Mouse (Mus musculus): ENCODE measurements around the gene Recql5. TPM values are rescaled to one million over a fixed set of nuclear protein-coding genes. Genes with fewer than 3 reads are reported as not detected.

The Recql5 gene
- polyA plus RNA-seq, 1 experiment from 2014 or later: 9.1 TPM

- Histone ChIP-seq H3K4me3 (peak overlapping the region; percentile 90), H3K4me1 (replicated peaks) (peaks cover 19% of the 10 kb centered on the region), H3K9ac (peak overlapping the region; percentile 72), H3K27me3 (no peaks in the 10 kb centered on the region), H3K36me3 (peaks cover 29% of the 10 kb centered on the region), H3K9me3 (replicated peaks) (no peaks in the 10 kb centered on the region), H3K4me2 (peak overlapping the region; percentile 86), H3K27ac (peak overlapping the region; percentile 43; the same call in 1 of the 2 replicates)
- WGBS: under 1% methylated on average over 16 of the region's 16 CpGs
- ATAC-seq (replicated peaks; ENCODE audit: insufficient number of reproducible peaks, insufficient read depth, low FRiP score, low read depth): peak; percentile 25
These were observed 452 bp upstream of the Recql5 start for GRCm38 (mm10) chr11:115933747-115934110.

- Histone ChIP-seq H3K9me3 (replicated peaks) (no peaks in the 10 kb centered on the region), H3K27me3 (no peaks in the 10 kb centered on the region), H3K4me1 (replicated peaks) (peaks cover 19% of the 10 kb centered on the region), H3K4me3 (no peak overlapping the region), H3K9ac (no peak overlapping the region), H3K36me3 (peaks cover 9% of the 10 kb centered on the region; the same call in 1 of the 2 replicates), H3K27ac (no peak overlapping the region), H3K4me2 (no peak overlapping the region)
- no peak for ATAC-seq (replicated peaks; ENCODE audit: insufficient number of reproducible peaks, insufficient read depth, low FRiP score, low read depth)
- 55% methylated on average over 3 of the region's 3 CpGs for WGBS
These were observed 2.0 kb downstream of the Recql5 start for GRCm38 (mm10) chr11:115931235-115931634.

GRCm38 (mm10) chr11:115929818-115930217 lies 3.5 kb downstream of the Recql5 start:
- 61% methylated on average over 3 of the region's 3 CpGs for WGBS
- peaks cover 18% of the 10 kb centered on the region for H3K4me1 ChIP-seq (replicated peaks)
- no peak overlapping the region for H3K9ac ChIP-seq
- H3K36me3 ChIP-seq: peaks cover 6% of the 10 kb centered on the region; the same call in 1 of the 2 replicates
- no peaks in the 10 kb centered on the region for H3K27me3 ChIP-seq
- no peak overlapping the region for H3K4me3 ChIP-seq
- no peak for ATAC-seq (replicated peaks; ENCODE audit: insufficient number of reproducible peaks, insufficient read depth, low FRiP score, low read depth)
- no peak overlapping the region for H3K4me2 ChIP-seq
- no peak overlapping the region for H3K27ac ChIP-seq
- H3K9me3 ChIP-seq (replicated peaks): no peaks in the 10 kb centered on the region

GRCm38 (mm10) chr11:115929031-115929430 lies 4.2 kb downstream of the Recql5 start:
- no peak for ATAC-seq (replicated peaks; ENCODE audit: insufficient number of reproducible peaks, insufficient read depth, low FRiP score, low read depth)
- Histone ChIP-seq H3K36me3 (peaks cover 6% of the 10 kb centered on the region; the same call in 1 of the 2 replicates), H3K4me2 (no peak overlapping the region), H3K4me3 (no peak overlapping the region), H3K9me3 (replicated peaks) (no peaks in the 10 kb centered on the region), H3K27ac (no peak overlapping the region), H3K4me1 (replicated peaks) (peaks cover 10% of the 10 kb centered on the region), H3K27me3 (no peaks in the 10 kb centered on the region), H3K9ac (no peak overlapping the region)
- WGBS: 87% methylated on average over 8 of the region's 8 CpGs

- Histone ChIP-seq H3K4me2 (no peak overlapping the region), H3K9me3 (replicated peaks) (no peaks in the 10 kb centered on the region), H3K27ac (no peak overlapping the region), H3K36me3 (peaks cover 20% of the 10 kb centered on the region), H3K4me3 (no peak overlapping the region), H3K27me3 (no peaks in the 10 kb centered on the region), H3K9ac (no peak overlapping the region), H3K4me1 (replicated peaks) (no peaks in the 10 kb centered on the region)
- 91% methylated on average over 1 of the region's 1 CpGs for WGBS
- no peak for ATAC-seq (replicated peaks; ENCODE audit: insufficient number of reproducible peaks, insufficient read depth, low FRiP score, low read depth)
These were observed 11.3 kb downstream of the Recql5 start for GRCm38 (mm10) chr11:115921986-115922385.

- H3K27ac ChIP-seq: no peak overlapping the region
- no peak for ATAC-seq (replicated peaks; ENCODE audit: insufficient number of reproducible peaks, insufficient read depth, low FRiP score, low read depth)
- H3K4me3 ChIP-seq: no peak overlapping the region
- H3K4me1 ChIP-seq (replicated peaks): no peaks in the 10 kb centered on the region
- H3K27me3 ChIP-seq: no peaks in the 10 kb centered on the region
- no peak overlapping the region for H3K4me2 ChIP-seq
- no peak overlapping the region for H3K9ac ChIP-seq
- WGBS: 42% methylated on average over 6 of the region's 6 CpGs
- H3K36me3 ChIP-seq: peaks cover 21% of the 10 kb centered on the region
- no peaks in the 10 kb centered on the region for H3K9me3 ChIP-seq (replicated peaks)
These were observed 13.0 kb downstream of the Recql5 start for GRCm38 (mm10) chr11:115920110-115920818.

- no peak overlapping the region for H3K27ac ChIP-seq
- no peak for ATAC-seq (replicated peaks; ENCODE audit: insufficient number of reproducible peaks, insufficient read depth, low FRiP score, low read depth)
- H3K4me1 ChIP-seq (replicated peaks): no peaks in the 10 kb centered on the region
- no peaks in the 10 kb centered on the region for H3K27me3 ChIP-seq
- H3K9me3 ChIP-seq (replicated peaks): no peaks in the 10 kb centered on the region
- WGBS: 84% methylated on average over 5 of the region's 5 CpGs
- H3K4me3 ChIP-seq: no peak overlapping the region
- H3K36me3 ChIP-seq: peaks cover 19% of the 10 kb centered on the region
- H3K4me2 ChIP-seq: no peak overlapping the region
- H3K9ac ChIP-seq: no peak overlapping the region
These were observed 14.2 kb downstream of the Recql5 start for GRCm38 (mm10) chr11:115919073-115919472.

GRCm38 (mm10) chr11:115918637-115919036 lies 14.6 kb downstream of the Recql5 start:
- no peaks in the 10 kb centered on the region for H3K9me3 ChIP-seq (replicated peaks)
- no peak overlapping the region for H3K4me3 ChIP-seq
- WGBS: 82% methylated on average over 5 of the region's 5 CpGs
- H3K27ac ChIP-seq: no peak overlapping the region
- no peak for ATAC-seq (replicated peaks; ENCODE audit: insufficient number of reproducible peaks, insufficient read depth, low FRiP score, low read depth)
- H3K27me3 ChIP-seq: no peaks in the 10 kb centered on the region
- H3K36me3 ChIP-seq: peaks cover 16% of the 10 kb centered on the region
- no peak overlapping the region for H3K9ac ChIP-seq
- no peaks in the 10 kb centered on the region for H3K4me1 ChIP-seq (replicated peaks)
- H3K4me2 ChIP-seq: no peak overlapping the region

- Histone ChIP-seq H3K4me1 (replicated peaks) (peaks cover 6% of the 10 kb centered on the region), H3K9ac (no peak overlapping the region), H3K9me3 (replicated peaks) (no peaks in the 10 kb centered on the region), H3K27me3 (no peaks in the 10 kb centered on the region), H3K27ac (no peak overlapping the region), H3K4me2 (no peak overlapping the region), H3K36me3 (peaks cover 5% of the 10 kb centered on the region), H3K4me3 (no peak overlapping the region)
- ATAC-seq (replicated peaks; ENCODE audit: insufficient number of reproducible peaks, insufficient read depth, low FRiP score, low read depth): no peak
- WGBS: 89% methylated on average over 4 of the region's 4 CpGs
These were observed 16.7 kb downstream of the Recql5 start for GRCm38 (mm10) chr11:115916579-115916978.

GRCm38 (mm10) chr11:115911632-115912376 lies 21.5 kb downstream of the Recql5 start, which contains the start of gene Smim6:
Gene Smim6 (plus strand): TSS chr11:115912017.
- Histone ChIP-seq H3K4me2 (0 out of 2 replicates have a peak within 1 kb of the TSS, but pooled peaks have one; percentile 9), H3K9me3 (replicated peaks) (no peaks in the 10 kb centered on the region), H3K4me1 (replicated peaks) (peaks cover 10% of the 10 kb centered on the region), H3K27ac (peak within 1 kb of the TSS; percentile 43; the same call in 1 of the 2 replicates), H3K4me3 (no peak within 1 kb of the TSS), H3K27me3 (no peaks in the 10 kb centered on the region), H3K9ac (no peak within 1 kb of the TSS), H3K36me3 (peaks cover 12% of the 10 kb centered on the region)
- peak; percentile 48; the same call in 1 of the 2 replicates for ATAC-seq (replicated peaks; ENCODE audit: insufficient number of reproducible peaks, insufficient read depth, low FRiP score, low read depth)
- WGBS: 76% methylated on average over 11 of the region's 11 CpGs

- Histone ChIP-seq H3K4me2 (no peak overlapping the region), H3K27ac (peak overlapping the region; percentile 43; the same call in 1 of the 2 replicates), H3K4me3 (no peak overlapping the region), H3K4me1 (replicated peaks) (peaks cover 12% of the 10 kb centered on the region), H3K36me3 (peaks cover 14% of the 10 kb centered on the region), H3K9me3 (replicated peaks) (no peaks in the 10 kb centered on the region), H3K9ac (no peak overlapping the region), H3K27me3 (no peaks in the 10 kb centered on the region)
- 68% methylated on average over 5 of the region's 5 CpGs for WGBS
- ATAC-seq (replicated peaks; ENCODE audit: insufficient number of reproducible peaks, insufficient read depth, low FRiP score, low read depth): 0 out of 2 replicates have a peak, but pooled peaks have one; percentile 19
These were observed 22.1 kb downstream of the Recql5 start for GRCm38 (mm10) chr11:115911134-115911561.
